Mouse (Mus musculus) brain, embryonic 14.5 days (tissue): ENCODE measurements at regions not wholly inside any gene's neighbourhood (a gene's known extent, or its start where the extent isn't known, plus 50 kb on each side); places are given as distances from the start of the nearest gene placed in this dataset.

ENCODE experiments used
- CTCF ChIP-seq: fragments of 200-500 bp; IDR thresholded peaks from 2 replicates; pipeline ENCODE4 v1.5.1; 2012; ENCODE audit warnings: inconsistent platforms, mild to moderate bottlenecking, moderate library complexity, borderline replicate concordance; ENCODE audit not compliant: insufficient read depth, insufficient read length; ENCODE audit errors: extremely low read depth
- POLR2A ChIP-seq: fragments of 200-500 bp; IDR thresholded peaks from 2 replicates; pipeline ENCODE4 v1.6.1; 2012; ENCODE audit warnings: mild to moderate bottlenecking, inconsistent platforms, borderline replicate concordance; ENCODE audit not compliant: poor library complexity, insufficient read depth, insufficient read length, severe bottlenecking; ENCODE audit errors: extremely low read depth

- TF ChIP-seq POLR2A (no peak), CTCF (no peak)
Measured at GRCm38 (mm10) chr12:106729686-106730085, 719.7 kb downstream of the Vrk1 start.
